Mouse (Mus musculus) neutrophil, adult 65 days (primary cell): Measurements from ENCODE around the gene Gm28897. TPM values are rescaled to one million over a fixed set of nuclear protein-coding genes. Genes with fewer than 3 reads are reported as not detected.

Experiments
- total RNA-seq: library from RNA; stranded (reverse); gene quantifications from 2 replicates; pipeline ENCODE4 v1.2.4, GENCODE M21; 2023

Gene Gm28897
- total RNA-seq: not detected in 2 replicates

GRCm38 (mm10) chrY:80926695-80927094 lies at the start of gene Gm28897:
Gene Gm28897, plus strand, starts transcription at chrY:80926995.

